7 mouse cellular contexts compared by ENCODE assay signal in the genomic region with DNA sequence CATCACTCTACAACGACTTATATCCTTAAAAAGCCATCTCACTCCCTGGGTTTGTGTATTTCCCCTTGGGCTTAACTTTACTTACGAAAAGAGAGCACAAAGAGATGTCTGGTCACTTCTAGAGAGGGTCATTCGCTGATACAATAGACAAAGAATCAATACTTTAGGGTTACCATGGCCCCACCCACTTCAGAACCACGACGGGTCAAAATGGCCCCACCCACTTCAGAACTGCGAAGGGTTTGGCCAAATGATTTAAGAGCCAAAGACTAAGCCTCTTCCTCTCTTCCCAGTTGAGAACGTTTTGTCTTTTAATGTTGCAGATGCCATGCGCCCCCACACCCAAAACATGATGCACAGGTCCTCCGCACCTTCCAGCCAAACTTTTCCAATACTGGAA.
DNase-seq lines count a peak whose midpoint lies in the region; ATAC-seq and TF ChIP-seq lines count a peak whose summit lies in the region.

No protein-coding gene starts in this region.

- intact Hi-C loops in left cerebral cortex, postnatal 36 days (cut with DNase I) = loop anchor here (10.0 kb wide), 1 partner anchor 179 kb away; no protein-coding TSS in a partner anchor

- no peak for ATAC-seq in heart, embryonic 14.5 days (ENCODE audit: insufficient number of reproducible peaks, insufficient read depth, low FRiP score, low read depth)
- ATAC-seq in liver, embryonic 13.5 days (ENCODE audit: low read depth) = no peak

- peak overlapping the region; percentile 97 for H3K9ac ChIP-seq in heart, embryonic 14.5 days (ENCODE audit: low read length)
- H3K9ac ChIP-seq in liver, embryonic 13.5 days = peak overlapping the region; percentile 78

- no peaks in the 10 kb centered on the region for H3K9me3 ChIP-seq in heart, embryonic 14.5 days (ENCODE audit: control insufficient read depth, low read length)
- H3K9me3 ChIP-seq in liver, embryonic 13.5 days (replicated peaks) = no peaks in the 10 kb centered on the region

- H3K27ac ChIP-seq in heart, embryonic 14.5 days (replicated peaks in 1 of 2; ENCODE audit: control insufficient read depth in 1 of 2, insufficient read depth in 1 of 2, low read depth in 2 of 2, low read length in 2 of 2) = peak overlapping the region; percentile 98 to 99
- H3K27ac ChIP-seq in liver, embryonic 13.5 days = peak overlapping the region; percentile 87; the same call in 1 of the 2 replicates
- H3K27ac ChIP-seq in thymus, adult 2 months (ENCODE audit: control insufficient read depth, insufficient read depth, low read length) = no peak overlapping the region

- H3K27me3 ChIP-seq in heart, embryonic 14.5 days (ENCODE audit: control insufficient read depth, insufficient read depth, low read length) = no peaks in the 10 kb centered on the region
- peaks cover 33% of the 10 kb centered on the region for H3K27me3 ChIP-seq in liver, embryonic 13.5 days
- no peaks in the 10 kb centered on the region for H3K27me3 ChIP-seq in splenic B cell, adult 2 months (ENCODE audit: control insufficient read depth, insufficient read depth, low read length, poor library complexity, severe bottlenecking)
- H3K27me3 ChIP-seq in thymus, adult 2 months (ENCODE audit: control insufficient read depth, insufficient read depth, low read length) = no peaks in the 10 kb centered on the region; the same call in 1 of the 2 replicates

- peak overlapping the region; percentile 61 for H3K4me2 ChIP-seq in heart, embryonic 14.5 days (ENCODE audit: low read length)
- H3K4me2 ChIP-seq in liver, embryonic 13.5 days = peak overlapping the region; percentile 84

- peak overlapping the region; percentile 65 to 84 for H3K4me3 ChIP-seq in heart, embryonic 14.5 days (ENCODE audit: control insufficient read depth in 1 of 2, insufficient read depth in 1 of 2, low read depth in 1 of 2, low read length in 2 of 2)
- peak overlapping the region; percentile 71 for H3K4me3 ChIP-seq in liver, embryonic 13.5 days (replicated peaks)
- H3K4me3 ChIP-seq in thymus, adult 2 months (ENCODE audit: control insufficient read depth, insufficient read depth, low read length) = no peak overlapping the region

- TF ChIP-seq CTCF in thymus, adult 2 months (IDR thresholded peaks at IDR 0.05; ENCODE audit: borderline replicate concordance, control insufficient read depth, extremely low read depth, insufficient read depth, low read length, poor library complexity) = no peak

- WGBS in heart, embryonic 14.5 days = 9% methylated on average over 9 of the region's 9 CpGs
- WGBS in liver, embryonic 13.5 days (ENCODE audit: insufficient replicate concordance) = 13% methylated on average over 9 of the region's 9 CpGs
- WGBS in thymus, adult 2 months = 22% methylated on average over 9 of the region's 9 CpGs

- H3K36me3 ChIP-seq in heart, embryonic 14.5 days (ENCODE audit: control insufficient read depth, insufficient read depth, low read length) = peaks cover 13% of the 10 kb centered on the region; the same call in 1 of the 2 replicates
- H3K36me3 ChIP-seq in liver, embryonic 13.5 days = no peaks in the 10 kb centered on the region
- no peaks in the 10 kb centered on the region for H3K36me3 ChIP-seq in splenic B cell, adult 2 months (ENCODE audit: control insufficient read depth, insufficient read depth, low read length, poor library complexity, severe bottlenecking)
- H3K36me3 ChIP-seq in thymus, adult 2 months (ENCODE audit: control insufficient read depth, insufficient read depth, low read length) = no peaks in the 10 kb centered on the region

- peaks cover 0 to 3% of the 10 kb centered on the region in 2 experiments; a peak in 2 of 4 replicates for H3K4me1 ChIP-seq in heart, embryonic 14.5 days (ENCODE audit: control insufficient read depth in 2 of 2, insufficient read depth in 2 of 2, low read length in 2 of 2)
- peaks cover 31% of the 10 kb centered on the region for H3K4me1 ChIP-seq in liver, embryonic 13.5 days (replicated peaks)
- H3K4me1 ChIP-seq in thymus, adult 2 months (replicated peaks; ENCODE audit: control insufficient read depth, insufficient read depth, low read length) = peaks cover 10% of the 10 kb centered on the region; the same call in 1 of the 2 replicates

- no peak for TF ChIP-seq POLR2A in thymus, adult 2 months (IDR thresholded peaks at IDR 0.05; ENCODE audit: control insufficient read depth, extremely low read depth, insufficient read depth, low read length, poor library complexity)

- DNase-seq in CD4-positive helper T cell, adult 2 months (ENCODE audit: low read depth, low spot score) = peak; percentile 2
- DNase-seq in adipocyte (ENCODE audit: low spot score) = peak; percentile 63
- DNase-seq in liver, embryonic 13.5 days = no peak
- DNase-seq in splenic B cell, adult 2 months (ENCODE audit: low read depth, low spot score) = peak; percentile 21
- DNase-seq in left cerebral cortex, postnatal 36 days (ENCODE audit: low spot score in 2 of 2) = no peak
- DNase-seq in thymus, adult 2 months = no peak

Comparison
In these comparisons a context has a peak if more than half of its experiments do, and no peak if none do; other contexts are left out.
1. DNase-seq: peak in CD4-positive helper T cell, adult 2 months (single experiment), adipocyte (single experiment) and splenic B cell, adult 2 months (single experiment); none in liver, embryonic 13.5 days (single experiment), left cerebral cortex, postnatal 36 days (0 of 2) and thymus, adult 2 months (single experiment).